Mouse (Mus musculus) intestine, embryonic 14.5 days (tissue): Measurements from ENCODE around the gene Clec1a. TPM values are rescaled to one million over a fixed set of nuclear protein-coding genes. Genes with fewer than 3 reads are reported as not detected.

Experiments
- polyA plus RNA-seq: library from polyadenylated mRNA; unstranded; fragments of >200 nt; fragmentation: Nextera tagmentation; extraction: Ambion mirVana; gene quantifications from 2 replicates; pipeline ENCODE4 v1.2.1, GENCODE M21; 2014

The Clec1a gene
- polyA plus RNA-seq, 1 experiment from 2014 or later = 4.5 TPM

Other genes starting within 250 kb of the Clec1a start
- gene Cd69, start 176.6 kb downstream of the Clec1a start, polyA plus RNA-seq = 0.51 TPM in 1 of 2 replicates, not detected in the other
- gene 4922502D21Rik, start 120.2 kb downstream of the Clec1a start, polyA plus RNA-seq = not detected in 2 replicates
- gene Clec12a, start 109.3 kb downstream of the Clec1a start, polyA plus RNA-seq = 0.90 and 1.0 TPM in 2 replicates
- gene Clec12b, start 66.1 kb downstream of the Clec1a start, polyA plus RNA-seq = not detected in 2 replicates
- gene Clec1b, start 54.7 kb downstream of the Clec1a start, polyA plus RNA-seq = 1.2 and 1.7 TPM in 2 replicates
- 0.24 TPM in 2 replicates for gene Clec9a, start 43.1 kb downstream of the Clec1a start, polyA plus RNA-seq
- 0.16 TPM in 1 of 2 replicates, not detected in the other for gene Olr1, start 55.2 kb upstream of the Clec1a start, polyA plus RNA-seq
- 0.23 TPM in 2 replicates for gene Tmem52b, start 60.6 kb upstream of the Clec1a start, polyA plus RNA-seq
- gene Gabarapl1, start 81.2 kb upstream of the Clec1a start, polyA plus RNA-seq = 15.8 and 16.5 TPM in 2 replicates
- gene Klre1, start 125.9 kb upstream of the Clec1a start, polyA plus RNA-seq = not detected in 2 replicates
- 0.69 and 0.97 TPM in 2 replicates for gene Klrd1, start 139.8 kb upstream of the Clec1a start, polyA plus RNA-seq
- 0.19 and 0.43 TPM in 2 replicates for gene Klrk1, start 171.9 kb upstream of the Clec1a start, polyA plus RNA-seq
- not detected in 2 replicates for gene Klrc3, start 191.3 kb upstream of the Clec1a start, polyA plus RNA-seq
- not detected in 2 replicates for gene Klrc2, start 208.7 kb upstream of the Clec1a start, polyA plus RNA-seq
- not detected in 2 replicates for gene Klrc1, start 227.0 kb upstream of the Clec1a start, polyA plus RNA-seq